Mouse (Mus musculus) adrenal gland, adult (tissue): Measurements from ENCODE around the gene Kpna4.
"Not testable (repeated sequence)": the region's sequence is repeated elsewhere in the genome, so short reads cannot be mapped to it uniquely, and the experiment has no call there.

Experiments used
- DNase-seq, 2 experiments: peaks; one replicate each; pipeline ENCODE4 v3.0.0; 2022 to 2023; ENCODE audit warnings: low spot score in 1 of 2; ENCODE audit not compliant: inconsistent age in 2 of 2

Gene Kpna4

GRCm38 (mm10) chr3:69113956-69114355, 13.0 kb downstream of the Kpna4 start:
- DNase-seq: no peak

GRCm38 (mm10) chr3:69109079-69109478, 17.8 kb downstream of the Kpna4 start:
- no peak for DNase-seq

- no peak for DNase-seq
Measured at GRCm38 (mm10) chr3:69094456-69094855, 32.5 kb downstream of the Kpna4 start.

DNA sequence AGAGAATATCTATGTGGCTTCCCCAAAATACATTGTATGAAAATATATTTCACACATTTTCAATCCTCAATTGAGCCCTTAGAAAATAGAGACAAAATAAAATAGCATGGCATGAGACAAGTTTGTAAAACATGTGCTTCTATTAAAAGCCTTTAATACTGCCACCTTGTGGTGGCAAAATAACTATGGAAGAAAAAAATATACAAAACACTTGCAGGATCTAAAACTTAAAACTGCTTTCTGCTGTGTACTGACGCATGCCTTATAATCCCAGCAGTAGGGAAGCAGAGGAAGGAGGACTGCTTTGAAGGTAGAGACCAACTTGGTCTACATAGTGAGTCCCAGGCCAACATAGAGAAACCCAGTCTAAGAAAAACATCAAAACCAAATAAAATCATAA, 62.9 kb downstream of the Kpna4 start:
- DNase-seq: no peak

DNA sequence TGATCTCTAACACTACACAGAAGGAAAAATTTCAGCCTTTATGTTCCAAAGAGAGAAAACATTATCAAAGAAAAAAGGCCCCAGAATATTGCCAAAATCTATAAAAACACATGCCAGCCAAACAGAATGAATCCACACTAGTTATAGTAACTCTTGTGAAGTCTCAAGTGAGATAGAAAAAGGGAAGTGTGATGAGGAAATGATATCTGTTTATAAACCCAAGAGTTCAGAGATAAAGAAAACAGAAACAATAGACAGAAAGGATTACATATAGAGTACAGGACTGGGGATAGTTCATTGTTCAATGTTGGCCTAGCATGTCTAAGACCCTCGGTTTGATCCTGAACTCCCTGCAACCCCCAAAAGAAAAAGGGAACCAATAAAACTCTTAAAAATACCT, 64.1 kb downstream of the Kpna4 start:
- DNase-seq: no peak

DNA sequence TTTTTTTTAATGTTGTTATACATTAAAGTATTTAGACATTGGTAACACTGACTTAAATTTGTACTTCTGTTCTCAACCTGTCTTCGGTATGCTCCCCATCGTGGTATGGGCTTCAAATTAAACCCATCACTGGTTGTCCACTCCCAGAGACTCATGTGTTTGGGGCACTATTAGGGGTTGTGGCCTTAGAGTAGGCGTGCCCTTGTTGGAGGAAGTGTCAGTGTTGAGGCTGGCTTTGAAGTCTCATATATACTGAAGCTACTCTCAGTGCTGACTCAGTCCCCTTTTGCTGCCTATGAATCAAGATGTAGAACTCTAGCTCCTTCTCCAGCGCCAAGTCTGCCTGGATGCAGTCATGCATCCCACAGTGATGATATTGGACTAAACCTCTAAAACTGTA, 66.2 kb downstream of the Kpna4 start:
- DNase-seq: no peak

DNA sequence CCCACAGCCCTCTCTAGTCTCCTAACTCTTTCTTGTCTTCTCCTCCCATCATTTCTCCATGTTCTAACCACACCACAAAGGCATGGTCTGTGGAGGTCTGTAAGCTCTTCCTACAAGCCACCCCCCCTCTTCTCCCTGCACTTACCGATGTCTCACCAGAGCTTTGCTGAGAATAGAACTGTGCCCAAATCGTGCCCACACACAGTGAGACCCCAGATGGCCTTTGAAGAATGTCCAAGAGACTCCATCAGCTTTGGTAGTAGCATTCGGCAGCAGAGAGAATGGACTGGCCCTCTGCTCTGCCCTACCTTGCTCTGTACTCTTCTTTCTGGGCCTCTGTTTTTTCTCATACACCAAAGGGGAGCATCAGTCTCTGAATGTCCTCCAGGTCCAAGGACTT, 71.0 kb downstream of the Kpna4 start:
- no peak for DNase-seq

DNA sequence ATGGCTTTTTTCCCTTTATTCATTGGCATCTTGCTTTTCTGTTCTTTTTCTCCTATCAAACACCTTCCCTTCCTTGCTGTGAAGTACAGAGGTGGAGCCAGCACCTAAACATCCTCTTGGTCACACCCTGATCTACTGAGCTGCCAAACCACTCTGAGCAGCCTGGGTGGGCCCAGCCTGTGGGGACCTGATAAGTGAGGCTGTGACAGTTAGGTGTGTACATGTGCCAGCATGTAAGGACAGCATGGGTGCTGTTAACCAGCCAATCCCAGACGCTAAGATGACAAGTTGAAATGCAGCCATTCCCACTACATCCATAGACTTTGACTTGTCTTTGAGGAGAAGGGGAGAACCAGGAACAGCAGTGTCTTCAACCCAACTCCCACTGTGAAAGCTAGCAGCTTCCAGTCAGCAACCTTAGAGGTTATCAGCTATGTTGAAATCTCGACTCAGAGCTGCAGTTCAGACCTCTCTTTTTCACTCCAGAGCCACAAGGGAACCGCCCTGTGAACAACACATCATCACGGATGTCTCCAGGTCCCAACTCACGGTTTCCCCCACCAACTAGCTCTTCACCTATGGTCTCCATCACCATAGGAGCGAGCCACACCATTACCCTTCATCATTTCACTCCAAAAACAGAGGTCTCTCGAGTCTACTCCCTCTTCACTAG, 72.0 kb downstream of the Kpna4 start:
- no peak for DNase-seq

- no peak for DNase-seq
Measured at GRCm38 (mm10) chr3:69051894-69052293, 75.0 kb downstream of the Kpna4 start.

GRCm38 (mm10) chr3:69049011-69049410, 77.9 kb downstream of the Kpna4 start:
- DNase-seq: no peak

- DNase-seq: no peak
Measured at GRCm38 (mm10) chr3:69047684-69048083, 79.2 kb downstream of the Kpna4 start.

DNA sequence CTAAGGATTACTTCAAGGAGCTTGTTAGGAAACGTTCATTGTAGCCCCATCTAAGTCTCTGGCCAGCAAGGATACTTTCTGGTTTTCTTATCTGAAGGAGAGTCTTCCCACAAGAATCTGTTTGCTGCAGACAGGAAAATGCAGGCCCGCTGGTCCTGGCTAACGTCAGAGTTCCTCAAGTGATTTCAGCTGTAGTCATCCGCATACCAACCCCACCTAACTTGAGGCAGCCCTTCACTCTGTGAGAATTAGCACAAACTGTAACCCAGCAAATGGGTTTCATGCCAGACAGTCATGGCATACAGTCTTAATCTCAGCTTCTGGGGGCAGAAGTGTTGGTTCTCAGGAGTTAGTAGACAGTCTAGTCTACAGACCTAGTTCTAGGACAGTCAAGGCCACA, 80.4 kb downstream of the Kpna4 start:
- DNase-seq: no peak

GRCm38 (mm10) chr3:69045750-69046149, 81.2 kb downstream of the Kpna4 start:
- no peak for DNase-seq

GRCm38 (mm10) chr3:69045400-69045703, 81.6 kb downstream of the Kpna4 start:
- no peak for DNase-seq

DNA sequence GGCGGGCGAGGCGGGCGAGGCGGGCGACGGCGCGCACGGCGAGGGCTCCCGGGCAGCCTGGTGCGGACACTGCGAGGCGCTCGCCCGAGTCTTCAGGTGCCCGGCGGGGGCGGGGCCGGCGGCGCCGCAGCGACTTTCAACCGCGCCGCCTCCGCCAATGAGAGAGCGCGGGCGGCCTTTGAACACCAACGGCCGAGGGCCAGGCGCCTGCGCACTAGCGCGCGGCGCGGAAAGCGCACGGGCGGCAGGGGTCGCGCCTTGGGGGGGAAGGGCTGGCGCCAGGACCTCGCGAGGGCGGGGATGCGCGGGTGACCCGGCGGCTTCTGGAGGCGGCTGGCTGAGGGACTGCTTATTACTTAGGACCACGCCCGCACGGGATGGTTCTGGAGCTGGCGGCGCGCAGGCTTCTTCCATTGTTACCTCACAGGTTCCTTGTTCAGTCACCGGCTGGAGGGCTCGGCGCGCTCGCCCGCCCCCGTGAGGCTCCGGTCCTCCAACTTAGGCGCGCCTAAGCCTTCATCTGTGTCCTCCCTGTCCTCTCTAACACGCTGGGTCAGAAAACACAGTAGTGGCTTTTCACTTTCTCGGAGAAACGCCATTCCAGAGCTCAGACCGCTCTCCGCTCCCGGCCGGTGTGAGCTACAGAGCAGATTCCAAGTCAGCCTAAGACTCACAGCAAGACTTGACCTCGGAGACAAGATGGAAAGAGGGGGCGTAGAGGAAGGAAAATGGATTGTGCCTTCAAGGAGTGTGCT, 82.1 kb downstream of the Kpna4 start, which contains the start of gene Trim59:
Gene Trim59 (minus strand): TSS at position 111 of the 755 bp plus-strand sequence.
- DNase-seq: peak; percentile 93 to 97

GRCm38 (mm10) chr3:69044167-69044591, 82.7 kb downstream of the Kpna4 start:
- DNase-seq: no peak

- peak in 1 of 2 experiments; percentile 49 for DNase-seq
Measured at GRCm38 (mm10) chr3:69041298-69041697, 85.6 kb downstream of the Kpna4 start.

DNA sequence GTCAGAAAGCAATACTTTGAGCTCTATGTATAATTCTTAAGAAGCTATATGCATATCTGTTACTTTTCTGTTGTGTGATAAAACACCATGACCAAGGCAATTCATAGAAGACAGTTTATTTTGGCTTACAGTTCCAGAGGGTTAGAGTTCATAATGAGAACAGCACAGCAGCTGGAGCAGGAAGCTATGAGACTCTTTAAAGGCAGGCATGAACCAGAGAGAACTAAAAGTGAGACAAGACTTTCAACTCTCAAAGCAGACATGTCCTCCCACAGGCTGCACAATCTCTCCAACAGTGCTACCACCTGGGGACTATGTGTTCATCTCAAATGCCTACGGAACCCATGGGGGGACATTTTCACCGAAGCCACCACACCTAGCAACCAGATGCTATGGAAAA, 86.8 kb downstream of the Kpna4 start:
- DNase-seq: no peak

DNA sequence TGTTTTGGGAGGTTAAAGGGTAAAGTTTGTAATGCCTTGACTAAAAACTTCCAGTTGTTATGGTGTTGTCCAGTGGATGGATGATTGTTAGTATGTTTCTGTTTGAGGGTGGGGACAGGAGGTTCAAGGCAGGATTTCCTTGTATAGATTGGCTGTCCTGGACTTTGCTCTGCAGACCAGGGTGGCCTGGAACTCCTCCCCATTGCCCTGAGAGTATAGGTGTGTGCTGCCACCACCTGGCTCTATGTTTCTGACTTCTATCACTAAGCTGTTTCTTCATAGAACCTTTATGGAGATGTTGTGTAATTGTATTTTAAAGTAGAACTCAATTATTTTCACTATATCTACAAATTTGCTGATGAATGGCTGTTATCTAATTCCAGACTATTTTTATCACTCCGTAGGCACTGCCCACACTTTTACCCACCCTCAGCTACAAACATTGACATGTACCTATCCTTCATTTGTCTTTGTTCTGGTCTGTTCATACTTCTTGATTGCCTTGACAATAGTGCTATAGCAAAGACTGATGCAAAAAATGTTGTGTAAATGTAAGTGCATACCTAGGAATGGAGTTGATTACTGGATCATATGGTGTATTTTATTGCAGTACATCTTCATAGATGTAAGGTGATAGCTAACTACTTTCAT, 100.7 kb downstream of the Kpna4 start:
- DNase-seq: no peak

DNA sequence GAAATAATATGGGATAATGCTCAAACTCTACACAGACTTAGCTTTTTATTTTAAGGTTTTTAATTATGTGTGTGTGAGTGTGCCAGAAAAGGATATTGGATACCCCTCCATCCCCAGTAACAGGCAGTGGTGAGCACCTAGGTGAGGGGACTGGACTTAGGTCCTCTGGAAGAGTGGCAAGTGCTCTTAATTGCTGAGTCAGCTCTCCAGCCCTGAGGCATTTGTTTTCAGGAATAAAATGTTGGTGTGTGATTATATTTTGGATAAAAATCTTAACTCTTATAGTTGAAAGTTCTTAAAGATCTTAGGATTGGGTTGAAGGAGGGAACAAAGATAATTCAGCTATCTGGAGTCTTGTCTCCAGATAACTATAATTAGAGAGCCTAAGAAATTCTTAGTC, 106.1 kb downstream of the Kpna4 start:
- no peak for DNase-seq

DNA sequence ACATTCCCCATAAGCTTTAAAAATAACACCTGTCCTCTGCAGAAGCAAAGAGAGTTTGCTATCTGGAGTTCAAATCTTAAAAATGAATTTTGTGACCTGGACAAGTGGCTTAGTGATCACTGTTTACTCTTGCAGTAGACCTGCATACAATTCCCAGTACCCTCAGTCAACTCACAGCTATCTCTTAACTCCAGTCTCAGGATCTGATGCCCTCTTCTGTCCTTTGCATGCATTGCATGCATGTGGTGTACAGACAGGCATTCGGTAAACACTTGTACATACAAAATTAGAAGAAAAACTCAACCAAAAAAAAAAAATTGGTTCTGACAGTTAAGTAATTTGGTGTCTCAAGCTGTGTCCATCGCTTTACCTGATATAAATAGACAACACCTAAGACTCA, 106.6 kb downstream of the Kpna4 start:
- no peak for DNase-seq

GRCm38 (mm10) chr3:69018635-69019034, 108.3 kb downstream of the Kpna4 start:
- DNase-seq: not testable (repeated sequence)
